Comparison of ENCODE assay signal across 8 mouse cellular contexts in the genomic region with DNA sequence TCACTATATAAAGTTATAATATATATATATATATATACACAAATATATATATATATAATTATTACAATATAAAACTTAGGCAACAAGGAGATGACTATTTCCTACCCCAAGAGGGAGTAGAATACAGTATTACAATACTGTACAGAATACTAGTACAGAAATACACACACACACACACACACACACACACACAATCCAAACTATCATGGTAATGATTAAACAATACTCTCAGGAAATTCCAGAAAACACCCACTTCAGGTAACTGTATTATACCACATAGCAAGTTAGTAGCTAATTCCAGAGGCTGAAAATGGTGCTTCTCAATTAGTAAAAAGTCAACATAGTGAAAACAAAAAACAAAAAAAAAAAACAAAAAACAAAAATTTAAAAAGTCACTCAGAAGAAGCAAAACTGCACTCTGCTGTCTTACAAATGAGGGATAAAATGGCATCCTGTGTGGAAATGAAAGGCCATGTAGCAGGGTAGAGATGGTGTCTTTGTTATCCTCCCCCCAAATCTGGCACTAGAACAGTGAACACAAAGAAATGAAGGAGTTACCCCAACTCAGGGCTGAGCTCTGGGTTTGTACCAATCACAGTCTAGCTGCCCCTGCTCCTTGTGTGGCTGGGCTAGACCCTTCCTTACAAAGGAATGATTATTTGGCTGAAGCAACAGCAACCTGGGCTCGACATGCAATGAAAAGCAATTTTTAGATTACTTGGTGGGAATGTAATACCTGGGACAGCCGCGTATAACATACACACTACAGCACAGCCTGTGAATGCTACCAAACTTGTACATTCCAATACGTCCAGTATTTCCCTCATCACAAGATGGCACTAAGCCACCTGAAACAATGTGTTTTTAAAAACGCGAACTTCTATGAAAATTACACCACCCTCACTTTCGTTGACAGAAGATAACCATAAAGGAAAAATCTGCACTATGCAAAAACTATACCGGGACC. TPM values are rescaled to one million over a fixed set of nuclear protein-coding genes. Genes with fewer than 3 reads are reported as not detected.
DNase-seq lines count a peak whose midpoint lies in the region; ATAC-seq and TF ChIP-seq lines count a peak whose summit lies in the region.

No protein-coding gene starts in this region.

- peak overlapping the region; percentile 87 for H3K27ac ChIP-seq in embryonic facial prominence, embryonic 10.5 days (replicated peaks)
- peak overlapping the region; percentile 47; the same call in 1 of the 2 replicates for H3K27ac ChIP-seq in intestine, embryonic 14.5 days (ENCODE audit: low read depth)
- H3K27ac ChIP-seq in stomach, postnatal 0 days (replicated peaks): peak overlapping the region; percentile 90

- WGBS in embryonic facial prominence, embryonic 10.5 days: 12% methylated on average over 8 of the region's 8 CpGs
- 12% methylated on average over 8 of the region's 8 CpGs for WGBS in intestine, embryonic 14.5 days
- 2% methylated on average over 8 of the region's 8 CpGs for WGBS in stomach, postnatal 0 days

- TF ChIP-seq CTCF in stomach, postnatal 0 days (IDR thresholded peaks at IDR 0.05; ENCODE audit: low read depth): no peak

- no peak for TF ChIP-seq EP300 in stomach, postnatal 0 days (optimal IDR thresholded peaks at IDR 0.05)

- H3K36me3 ChIP-seq in erythroblast, embryonic 14.5 days (ENCODE audit: control insufficient read depth): no peaks in the 10 kb centered on the region
- H3K36me3 ChIP-seq in embryonic facial prominence, embryonic 10.5 days (replicated peaks): no peaks in the 10 kb centered on the region; the same call in 1 of the 2 replicates
- no peaks in the 10 kb centered on the region for H3K36me3 ChIP-seq in intestine, embryonic 14.5 days (ENCODE audit: control insufficient read depth, insufficient read depth, low read length)
- H3K36me3 ChIP-seq in stomach, postnatal 0 days (ENCODE audit: control insufficient read depth, insufficient read depth, low read length): no peaks in the 10 kb centered on the region

- no peaks in the 10 kb centered on the region for H3K9me3 ChIP-seq in erythroblast, embryonic 14.5 days (ENCODE audit: control insufficient read depth, low read length)
- no peaks in the 10 kb centered on the region for H3K9me3 ChIP-seq in embryonic facial prominence, embryonic 10.5 days
- no peaks in the 10 kb centered on the region for H3K9me3 ChIP-seq in intestine, embryonic 14.5 days (ENCODE audit: control insufficient read depth, low read length)
- H3K9me3 ChIP-seq in stomach, postnatal 0 days (ENCODE audit: control insufficient read depth, low read length): no peaks in the 10 kb centered on the region

- H3K4me2 ChIP-seq in intestine, embryonic 14.5 days (ENCODE audit: low read length): peak overlapping the region; percentile 69
- peak overlapping the region; percentile 76 for H3K4me2 ChIP-seq in stomach, postnatal 0 days (replicated peaks; ENCODE audit: low read depth)

- no peak for ATAC-seq in erythroblast, adult 5-6 weeks (replicated peaks; ENCODE audit: low FRiP score, poor library complexity, severe bottlenecking)
- no peak for ATAC-seq in intestine, embryonic 14.5 days (replicated peaks; ENCODE audit: low FRiP score, low TSS enrichment, low read depth)
- ATAC-seq in stomach, postnatal 0 days (ENCODE audit: low FRiP score, low TSS enrichment): peak; percentile 49; the same call in 1 of the 2 replicates

- peak overlapping the region; percentile 82 for H3K4me3 ChIP-seq in erythroblast, embryonic 14.5 days (replicated peaks)
- peak overlapping the region; percentile 84 for H3K4me3 ChIP-seq in embryonic facial prominence, embryonic 10.5 days
- H3K4me3 ChIP-seq in intestine, embryonic 14.5 days (ENCODE audit: low read depth, low read length): peak overlapping the region; percentile 94
- peak overlapping the region; percentile 98 for H3K4me3 ChIP-seq in stomach, postnatal 0 days (ENCODE audit: low read depth, low read length)

- peak overlapping the region; percentile 91 for H3K9ac ChIP-seq in intestine, embryonic 14.5 days (ENCODE audit: low read length)
- H3K9ac ChIP-seq in stomach, postnatal 0 days (ENCODE audit: low read length): peak overlapping the region; percentile 97

- H3K27me3 ChIP-seq in erythroblast, embryonic 14.5 days (ENCODE audit: control insufficient read depth): no peaks in the 10 kb centered on the region
- no peaks in the 10 kb centered on the region for H3K27me3 ChIP-seq in embryonic facial prominence, embryonic 10.5 days (replicated peaks; ENCODE audit: low read depth, poor library complexity, severe bottlenecking)
- no peaks in the 10 kb centered on the region for H3K27me3 ChIP-seq in intestine, embryonic 14.5 days (replicated peaks; ENCODE audit: control insufficient read depth, insufficient read depth, low read length)
- H3K27me3 ChIP-seq in stomach, postnatal 0 days (ENCODE audit: control insufficient read depth, insufficient read depth, low read length): no peaks in the 10 kb centered on the region

- H3K4me1 ChIP-seq in erythroblast, embryonic 14.5 days (ENCODE audit: control insufficient read depth): peaks cover 20% of the 10 kb centered on the region
- H3K4me1 ChIP-seq in embryonic facial prominence, embryonic 10.5 days: peaks cover 12% of the 10 kb centered on the region
- H3K4me1 ChIP-seq in intestine, embryonic 14.5 days (replicated peaks; ENCODE audit: control insufficient read depth, insufficient read depth, low read length): 0 out of 2 replicates have a peak, but pooled peaks cover 3% of the 10 kb centered on the region
- H3K4me1 ChIP-seq in stomach, postnatal 0 days (replicated peaks; ENCODE audit: control insufficient read depth, insufficient read depth): no peaks in the 10 kb centered on the region

- peak; percentile 12 for DNase-seq in CD4-positive helper T cell, adult 2 months (ENCODE audit: low read depth, low spot score)
- peak; percentile 28 for DNase-seq in embryonic facial prominence, embryonic 10.5 days (ENCODE audit: low spot score)
- DNase-seq in intestine, embryonic 14.5 days (ENCODE audit: low spot score): peak; percentile 57
- DNase-seq in lung, postnatal 10 days: peak; percentile 1
- no peak for DNase-seq in stomach, postnatal 0 days (ENCODE audit: low spot score)
- DNase-seq in gastrocnemius, adult 8-10 months (ENCODE audit: low spot score in 2 of 2): no peak

RNA-seq across cellular contexts. Expression of a gene that starts 1.2 kb away (rescaled TPM):
- 0.20 and 0.28 TPM in 2 replicates for polyA plus RNA-seq in erythroblast, embryonic 14.5 days (2012)
- 21.3 and 24.2 TPM in 2 replicates for total RNA-seq in erythroblast, adult 5-6 weeks (2015; ENCODE audit: low replicate concordance)
- 5.6 and 6.5 TPM in 2 replicates for total RNA-seq in erythroblast, adult 5-6 weeks (2017; ENCODE audit: low replicate concordance)
- polyA plus RNA-seq in embryonic facial prominence, embryonic 10.5 days (2016; fragmentation: Nextera tagmentation; extraction: Ambion mirVana): 57.1 and 60.9 TPM in 2 replicates
- 108 and 111 TPM in 2 replicates for polyA plus RNA-seq in intestine, embryonic 14.5 days (2014; fragmentation: Nextera tagmentation; extraction: Ambion mirVana)
- polyA plus RNA-seq in stomach, postnatal 0 days (2015; fragmentation: Nextera tagmentation; extraction: Ambion mirVana): 131 and 138 TPM in 2 replicates
- total RNA-seq in gastrocnemius, adult 8-10 months (2022): 10 to 100 TPM; 30.4 to 32.9 (median 31.8) TPM

RNA-seq across cellular contexts. Expression of a gene that starts 41.0 kb away (rescaled TPM):
- 0.02 TPM in 1 of 2 replicates, not detected in the other for polyA plus RNA-seq in erythroblast, embryonic 14.5 days (2012)
- not detected in 2 replicates for total RNA-seq in erythroblast, adult 5-6 weeks (2015; ENCODE audit: low replicate concordance)
- total RNA-seq in erythroblast, adult 5-6 weeks (2017; ENCODE audit: low replicate concordance): not detected in 2 replicates
- not detected in 2 replicates for polyA plus RNA-seq in embryonic facial prominence, embryonic 10.5 days (2016; fragmentation: Nextera tagmentation; extraction: Ambion mirVana)
- 0.14 TPM in 1 of 2 replicates, not detected in the other for polyA plus RNA-seq in intestine, embryonic 14.5 days (2014; fragmentation: Nextera tagmentation; extraction: Ambion mirVana)
- polyA plus RNA-seq in stomach, postnatal 0 days (2015; fragmentation: Nextera tagmentation; extraction: Ambion mirVana): 0.10 and 0.11 TPM in 2 replicates
- not detected for total RNA-seq in gastrocnemius, adult 8-10 months (2022)

Comparison
In these comparisons a context has a peak if more than half of its experiments do, and no peak if none do; other contexts are left out.
1. DNase-seq: peak in CD4-positive helper T cell, adult 2 months (single experiment), embryonic facial prominence, embryonic 10.5 days (single experiment), intestine, embryonic 14.5 days (single experiment) and lung, postnatal 10 days (single experiment); none in stomach, postnatal 0 days (single experiment) and gastrocnemius, adult 8-10 months (0 of 2).
2. RNA of a gene that starts 1.2 kb away (polyA plus RNA-seq): 131 to 138 TPM in stomach, postnatal 0 days, 108 to 111 TPM in intestine, embryonic 14.5 days and 57.1 to 60.9 TPM in embryonic facial prominence, embryonic 10.5 days; 0.20 to 0.28 TPM in erythroblast, embryonic 14.5 days; every median in the first group is over 10 times any median in the second.
3. Peak in every context shown above with its lines, with median percentiles within 50 percentile points of each other: H3K4me3 ChIP-seq and H3K27ac ChIP-seq.